ENCODE assay signal across 10 mouse cellular contexts in the genomic region with DNA sequence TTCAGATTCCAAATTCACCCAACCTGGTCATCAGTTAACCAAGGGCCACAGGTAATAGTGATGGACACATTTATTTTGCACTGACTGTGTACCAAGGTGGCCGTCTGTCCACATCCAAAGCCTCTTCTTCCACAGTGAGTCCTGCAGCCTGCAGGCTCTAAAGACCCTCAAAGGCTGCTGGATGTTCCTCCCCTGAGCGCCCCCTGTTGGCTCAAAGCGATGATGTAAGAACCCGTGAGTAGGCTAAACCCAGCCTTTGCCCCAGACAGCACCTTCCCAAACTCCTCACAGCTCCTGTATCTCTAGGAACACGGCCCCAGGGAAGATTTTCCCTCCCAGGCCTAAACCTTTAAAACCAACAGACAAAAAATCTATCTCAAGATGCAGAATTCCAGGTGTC. TPM values are rescaled to one million over a fixed set of nuclear protein-coding genes. Genes with fewer than 3 reads are reported as not detected.
A peak's percentile ranks its signal among the peaks of the same experiment; 100 is the strongest.
DNase-seq lines count a peak whose midpoint lies in the region; TF ChIP-seq lines count a peak whose summit lies in the region.
"Had no signal": no experiment of that assay in that cellular context is flagged by ENCODE, and none has a peak within 500 bp of the region (broad histone marks: within the 10 kb centered on the region; RNA-seq: fewer than 3 reads in every experiment).

No protein-coding gene starts in this region.

- H3K4me1 ChIP-seq in E14TG2a.4 (replicated peaks; ENCODE audit: low read depth, low read length), result peaks cover 5% of the 10 kb centered on the region; the same call in 1 of the 2 replicates
- H3K4me1 ChIP-seq in bone marrow macrophage, adult 2 months (ENCODE audit: control insufficient read depth, insufficient read depth, low read length), result peaks cover 16% of the 10 kb centered on the region

- no peak overlapping the region for H3K27ac ChIP-seq in layer of hippocampus, adult 2 months
- no peak overlapping the region for H3K27ac ChIP-seq in bone marrow macrophage, adult 2 months (ENCODE audit: insufficient read depth, low read depth, low read length)

- no peak for TF ChIP-seq POLR2A in bone marrow macrophage, adult 2 months (IDR thresholded peaks at IDR 0.05; ENCODE audit: borderline replicate concordance, low read depth, low read length)

- no peaks in the 10 kb centered on the region for H3K9me3 ChIP-seq in E14TG2a.4 (ENCODE audit: low read length)

- no peaks in the 10 kb centered on the region for H3K36me3 ChIP-seq in E14TG2a.4 (ENCODE audit: insufficient read depth, low read length)

- peak; percentile 49 for TF ChIP-seq CTCF in layer of hippocampus, adult 2 months (conservative IDR thresholded peaks at IDR 0.05)
- TF ChIP-seq CTCF in E14TG2a.4 (conservative IDR thresholded peaks at IDR 0.05; ENCODE audit: low read length), result peak; percentile 62
- TF ChIP-seq CTCF in bone marrow macrophage, adult 2 months (IDR thresholded peaks at IDR 0.05; ENCODE audit: low read depth, low read length), result 0 out of 2 replicates have a peak, but pooled peaks have one; percentile 29

- DNase-seq in layer of hippocampus, adult 2 months (ENCODE audit: low spot score in 2 of 2), result no peak
- DNase-seq in layer of hippocampus, adult 11-12 months (ENCODE audit: low spot score), result no peak
- peak; percentile 60 for DNase-seq in naive thymus-derived CD4-positive, alpha-beta T cell, adult 2 months (ENCODE audit: low read depth)
- no peak for DNase-seq in gastrocnemius, postnatal 25 days
- no peak for DNase-seq in urinary bladder, adult 18-20 months (ENCODE audit: low spot score in 2 of 2)
- no peak for DNase-seq in urinary bladder, postnatal 25 days (ENCODE audit: low spot score)

- no peak overlapping the region for H3K4me3 ChIP-seq in layer of hippocampus, adult 2 months
- no peak overlapping the region for H3K4me3 ChIP-seq in E14TG2a.4 (replicated peaks; ENCODE audit: low read length)
- no peak overlapping the region for H3K4me3 ChIP-seq in bone marrow macrophage, adult 2 months (ENCODE audit: insufficient read depth, low read length)

- H3K27me3 ChIP-seq in E14TG2a.4 (ENCODE audit: insufficient read depth, low read length), result peaks cover 19% of the 10 kb centered on the region

RNA-seq across cellular contexts. Expression of a gene that starts 5.9 kb away (rescaled TPM):
- not detected for total RNA-seq in layer of hippocampus, adult 2 months (2021)
- not detected in 2 replicates for polyA plus RNA-seq in bone marrow macrophage, adult 2 months (2012; ENCODE audit: insufficient read depth, insufficient read length, missing spikeins)
- total RNA-seq in gastrocnemius, postnatal 25 days (2021), result 1 to 10 TPM; 7.0 to 8.0 TPM
- polyA plus RNA-seq: liver, embryonic 16.5 days had no signal

RNA-seq across cellular contexts. Expression of a gene that starts 6.3 kb away (rescaled TPM):
- not detected for total RNA-seq in layer of hippocampus, adult 2 months (2021)
- not detected in 2 replicates for polyA plus RNA-seq in bone marrow macrophage, adult 2 months (2012; ENCODE audit: insufficient read depth, insufficient read length, missing spikeins)
- total RNA-seq in gastrocnemius, postnatal 25 days (2021), result 100 to 1,000 TPM; 310 to 342 TPM

RNA-seq across cellular contexts. Expression of a gene that starts 28.5 kb away (rescaled TPM):
- total RNA-seq in layer of hippocampus, adult 2 months (2021), result 1 to 10 TPM; 2.1 to 2.2 TPM
- 7.4 and 9.4 TPM in 2 replicates for polyA plus RNA-seq in bone marrow macrophage, adult 2 months (2012; ENCODE audit: insufficient read depth, insufficient read length, missing spikeins)
- total RNA-seq in gastrocnemius, postnatal 25 days (2021), result 1 to 10 TPM; 4.3 to 7.2 TPM

RNA-seq across cellular contexts. Expression of a gene that starts 44.8 kb away (rescaled TPM):
- total RNA-seq in layer of hippocampus, adult 2 months (2021), result not detected
- 5.1 and 6.5 TPM in 2 replicates for polyA plus RNA-seq in bone marrow macrophage, adult 2 months (2012; ENCODE audit: insufficient read depth, insufficient read length, missing spikeins)
- under 1 TPM; 0.51 to 0.70 TPM for total RNA-seq in gastrocnemius, postnatal 25 days (2021)

RNA-seq across cellular contexts. Expression of a gene that starts 57.7 kb away (rescaled TPM):
- total RNA-seq in layer of hippocampus, adult 2 months (2021), result not detected
- polyA plus RNA-seq in bone marrow macrophage, adult 2 months (2012; ENCODE audit: insufficient read depth, insufficient read length, missing spikeins), result not detected in 2 replicates
- total RNA-seq in gastrocnemius, postnatal 25 days (2021), result not detected
- polyA plus RNA-seq: intestine, embryonic 14.5 days; liver, embryonic 16.5 days had no signal

Comparison
In these comparisons a context has a peak if more than half of its experiments do, and no peak if none do; other contexts are left out.
1. RNA of a gene that starts 5.9 kb away (total RNA-seq): 7.0 to 8.0 TPM in gastrocnemius, postnatal 25 days; not detected in layer of hippocampus, adult 2 months; every median in the first group is over 4 times any median in the second.
2. RNA of a gene that starts 6.3 kb away (total RNA-seq): 310 to 342 TPM in gastrocnemius, postnatal 25 days; not detected in layer of hippocampus, adult 2 months; every median in the first group is over 100 times any median in the second.
3. Peak in every context shown above with its lines, with median percentiles within 50 percentile points of each other: CTCF ChIP-seq.